Mouse (Mus musculus): ENCODE data around the gene Ssbp3. TPM values are rescaled to one million over a fixed set of nuclear protein-coding genes. Genes with fewer than 3 reads are reported as not detected.
A peak's percentile ranks its signal among the peaks of the same experiment; 100 is the strongest.

Gene Ssbp3
- total and polyA plus RNA-seq, 3 experiments, result 30.5 to 242 (median 116) TPM

DNA sequence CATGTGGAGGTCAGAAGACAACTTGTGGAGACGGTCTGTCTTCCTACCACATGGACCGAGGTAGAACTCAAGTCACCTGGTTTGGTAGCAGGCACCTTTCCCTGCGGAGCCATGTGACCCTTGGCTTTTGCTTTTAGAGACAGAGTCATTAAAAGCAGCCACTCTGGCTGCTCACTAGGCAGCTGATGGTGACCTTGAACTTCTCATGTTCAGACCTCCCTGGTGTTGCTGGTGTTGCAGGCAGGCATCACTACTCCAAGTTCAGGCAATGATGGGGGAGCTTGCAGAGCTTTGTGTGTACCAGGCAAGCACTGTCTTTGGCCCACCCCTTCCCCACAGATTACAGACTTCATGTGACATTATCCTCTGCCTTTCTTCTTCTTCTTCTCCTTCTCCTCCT is 11.0 kb upstream of the Ssbp3 start:
- no peaks in the 10 kb centered on the region for H3K79me2 ChIP-seq (ENCODE audit: control insufficient read depth, insufficient read depth, low read length, poor library complexity)
- peaks cover 5 to 16% of the 10 kb centered on the region in 2 experiments for H3K4me1 ChIP-seq (ENCODE audit: control insufficient read depth in 1 of 2, insufficient read depth in 2 of 2, low read length in 2 of 2)
- no peak overlapping the region for H3K4me3 ChIP-seq (ENCODE audit: control insufficient read depth in 1 of 2, insufficient read depth in 1 of 2, low read depth in 2 of 2, low read length in 2 of 2)
- H3K9me3 ChIP-seq (replicated peaks; ENCODE audit: insufficient read depth, low read length), result no peaks in the 10 kb centered on the region
- no peak for TF ChIP-seq BHLHE40 (IDR thresholded peaks at IDR 0.05; ENCODE audit: borderline replicate concordance, low read depth, low read length)
- TF ChIP-seq POLR2A (IDR thresholded peaks at IDR 0.05; ENCODE audit: control insufficient read depth in 1 of 2, insufficient read depth in 1 of 2, low read depth in 1 of 2, low read length in 2 of 2, poor library complexity in 1 of 2), result no peak
- no peak for TF ChIP-seq ZC3H11A (IDR thresholded peaks at IDR 0.05; ENCODE audit: low read depth, low read length)
- no peak for DNase-seq (ENCODE audit: low read depth, low spot score)
- no peak overlapping the region for H3K27ac ChIP-seq (ENCODE audit: control insufficient read depth, low read depth, low read length)
- peaks cover 0 to 3% of the 10 kb centered on the region in 2 experiments; a peak in 3 of 4 replicates for H3K27me3 ChIP-seq (ENCODE audit: control insufficient read depth in 1 of 2, insufficient read depth in 2 of 2, low read length in 2 of 2)
- H3K36me3 ChIP-seq (ENCODE audit: control insufficient read depth in 1 of 2, insufficient read depth in 2 of 2, low read length in 2 of 2), result peaks cover 0 to 9% of the 10 kb centered on the region in 2 experiments; a peak in 2 of 4 replicates
- H3K9ac ChIP-seq (ENCODE audit: control insufficient read depth, low read depth, low read length, poor library complexity, severe bottlenecking), result no peak overlapping the region

DNA sequence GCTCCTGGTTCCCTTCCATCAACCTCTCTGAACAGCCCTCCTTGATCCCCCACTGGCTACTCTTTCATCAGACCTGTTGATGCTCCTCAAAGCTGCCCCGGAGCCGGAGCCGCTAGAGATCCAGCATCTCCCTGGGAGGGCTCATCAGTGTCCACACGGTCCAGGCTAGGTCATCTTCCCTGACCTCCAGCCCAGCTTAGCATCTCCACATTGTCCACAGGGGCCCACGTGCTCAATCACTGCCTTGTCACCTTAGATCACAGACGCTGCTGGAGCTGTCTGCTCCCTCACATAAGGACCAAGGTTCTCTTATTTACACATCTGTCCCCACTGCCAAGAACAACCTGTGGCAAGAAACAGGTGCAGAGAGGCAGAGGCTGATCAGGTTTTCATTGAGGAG is 9.8 kb upstream of the Ssbp3 start:
- Histone ChIP-seq H3K79me2 (ENCODE audit: control insufficient read depth, insufficient read depth, low read length, poor library complexity) (no peaks in the 10 kb centered on the region), H3K27me3 (ENCODE audit: control insufficient read depth in 1 of 2, insufficient read depth in 2 of 2, low read length in 2 of 2) (peaks cover 0 to 3% of the 10 kb centered on the region in 2 experiments; a peak in 3 of 4 replicates), H3K9me3 (replicated peaks; ENCODE audit: insufficient read depth, low read length) (no peaks in the 10 kb centered on the region), H3K9ac (ENCODE audit: control insufficient read depth, low read depth, low read length, poor library complexity, severe bottlenecking) (no peak overlapping the region), H3K4me3 (ENCODE audit: control insufficient read depth in 1 of 2, insufficient read depth in 1 of 2, low read depth in 2 of 2, low read length in 2 of 2) (no peak overlapping the region), H3K27ac (ENCODE audit: control insufficient read depth, low read depth, low read length) (no peak overlapping the region), H3K36me3 (ENCODE audit: control insufficient read depth in 1 of 2, insufficient read depth in 2 of 2, low read length in 2 of 2) (peaks cover 0 to 9% of the 10 kb centered on the region in 2 experiments; a peak in 2 of 4 replicates), H3K4me1 (ENCODE audit: control insufficient read depth in 1 of 2, insufficient read depth in 2 of 2, low read length in 2 of 2) (peaks cover 5 to 16% of the 10 kb centered on the region in 2 experiments)
- TF ChIP-seq BHLHE40 (IDR thresholded peaks at IDR 0.05; ENCODE audit: borderline replicate concordance, low read depth, low read length) (no peak), TBP (IDR thresholded peaks at IDR 0.05; ENCODE audit: low read depth, low read length) (no peak), SMC3 (IDR thresholded peaks at IDR 0.05; ENCODE audit: low read depth, low read length) (no peak), ETS1 (IDR thresholded peaks at IDR 0.05; ENCODE audit: low read depth, low read length) (no peak), NELFE (IDR thresholded peaks at IDR 0.05; ENCODE audit: low read depth, low read length) (no peak), NRF1 (IDR thresholded peaks at IDR 0.05; ENCODE audit: insufficient read depth, low read depth, low read length, poor library complexity, severe bottlenecking) (no peak), TCF12 (IDR thresholded peaks at IDR 0.05; ENCODE audit: low read depth, low read length) (no peak), ZKSCAN1 (IDR thresholded peaks at IDR 0.05; ENCODE audit: low read depth, low read length) (no peak)
- no peak for DNase-seq (ENCODE audit: low read depth, low spot score)

DNA sequence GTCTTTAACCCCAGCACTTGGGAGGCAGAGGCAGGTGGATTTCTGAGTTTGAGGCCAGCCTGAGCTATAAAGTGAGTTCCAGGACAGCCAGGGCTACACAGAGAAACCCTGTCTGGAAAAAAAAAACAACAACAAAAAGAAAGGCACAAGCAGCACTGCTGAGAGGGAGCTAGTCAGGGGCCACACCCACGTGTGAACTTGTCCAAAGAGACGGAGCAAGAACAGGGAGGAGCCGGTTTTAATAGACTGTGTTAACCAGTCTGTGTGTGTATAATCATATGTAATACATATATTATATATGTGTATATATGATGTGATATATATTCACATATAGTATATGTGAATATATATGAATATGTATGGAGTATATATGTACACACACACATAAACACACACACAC is 8.9 kb upstream of the Ssbp3 start:
- Histone ChIP-seq H3K9me3 (replicated peaks; ENCODE audit: insufficient read depth, low read length) (no peaks in the 10 kb centered on the region), H3K36me3 (ENCODE audit: control insufficient read depth in 1 of 2, insufficient read depth in 2 of 2, low read length in 2 of 2) (peaks cover 0 to 9% of the 10 kb centered on the region in 2 experiments; a peak in 2 of 4 replicates), H3K4me1 (ENCODE audit: control insufficient read depth in 1 of 2, insufficient read depth in 2 of 2, low read length in 2 of 2) (peaks cover 5 to 16% of the 10 kb centered on the region in 2 experiments), H3K9ac (ENCODE audit: control insufficient read depth, low read depth, low read length, poor library complexity, severe bottlenecking) (peak overlapping the region; percentile 49; the same call in 1 of the 2 replicates), H3K79me2 (ENCODE audit: control insufficient read depth, insufficient read depth, low read length, poor library complexity) (no peaks in the 10 kb centered on the region), H3K4me3 (ENCODE audit: control insufficient read depth in 1 of 2, insufficient read depth in 1 of 2, low read depth in 2 of 2, low read length in 2 of 2) (peak overlapping the region in 1 of 2 experiments; percentile 28; a peak in 1 of 4 replicates), H3K27me3 (ENCODE audit: control insufficient read depth in 1 of 2, insufficient read depth in 2 of 2, low read length in 2 of 2) (peaks cover 0 to 3% of the 10 kb centered on the region in 2 experiments; a peak in 2 of 4 replicates), H3K27ac (ENCODE audit: control insufficient read depth, low read depth, low read length) (peak overlapping the region; percentile 81)
- peak; percentile 70 for DNase-seq (ENCODE audit: low read depth, low spot score)
- no peak for TF ChIP-seq KAT2A (conservative IDR thresholded peaks at IDR 0.05; ENCODE audit: low read depth, low read length)

All from MEL (cell line).